Mouse (Mus musculus) midbrain, embryonic 12.5 days (tissue): ENCODE measurements at regions not wholly inside any gene's neighbourhood (a gene's known extent, or its start where the extent isn't known, plus 50 kb on each side); places are given as distances from the start of the nearest gene placed in this dataset.

Source experiments
- ATAC-seq: fragments of 200-750 bp; cut with Nextera tagmentation; 2 replicates; pipeline ENCODE4 v1.8.0; 2017; ENCODE audit warnings: low read depth, moderate TSS enrichment, moderate library complexity; ENCODE audit not compliant: low FRiP score
- H3K27ac ChIP-seq: fragments of 300-500 bp; sonication (generic); replicated peaks from 2 replicates; pipeline ENCODE4 v1.5.1; 2016; ENCODE audit warnings: mild to moderate bottlenecking
- H3K27me3 ChIP-seq: fragments of 300-500 bp; sonication (generic); 2 replicates; pipeline ENCODE4 v1.6.1; 2016; ENCODE audit warnings: mild to moderate bottlenecking
- H3K36me3 ChIP-seq: fragments of 300-500 bp; sonication (generic); 2 replicates; pipeline ENCODE4 v1.6.1; 2016
- H3K4me1 ChIP-seq: fragments of 300-500 bp; sonication (generic); 2 replicates; pipeline ENCODE4 v1.6.1; 2016
- H3K4me2 ChIP-seq: fragments of 300-500 bp; sonication (generic); replicated peaks from 2 replicates; pipeline ENCODE4 v1.6.1; 2016; ENCODE audit warnings: mild to moderate bottlenecking, moderate library complexity
- H3K4me3 ChIP-seq: fragments of 300-500 bp; sonication (generic); 2 replicates; pipeline ENCODE4 v1.5.1; 2016; ENCODE audit warnings: mild to moderate bottlenecking
- H3K9ac ChIP-seq: fragments of 300-500 bp; sonication (generic); replicated peaks from 2 replicates; pipeline ENCODE4 v1.6.1; 2016; ENCODE audit warnings: mild to moderate bottlenecking, moderate library complexity
- H3K9me3 ChIP-seq: fragments of 300-500 bp; sonication (generic); 2 replicates; pipeline ENCODE4 v1.6.1; 2016; ENCODE audit warnings: mild to moderate bottlenecking
- WGBS: fragments of 180-500 bp; shearing (Covaris S2); methylation state at CpG from one replicate; pipeline ENCODE4 v1.1.7; 2016; 5-methylcytosine and 5-hydroxymethylcytosine counted together

GRCm38 (mm10) chr15:60195070-60195469 is 178.7 kb upstream of the 4933412E24Rik start:
- Histone ChIP-seq H3K27ac (no peak overlapping the region), H3K36me3 (no peaks in the 10 kb centered on the region), H3K4me1 (no peaks in the 10 kb centered on the region), H3K4me3 (no peak overlapping the region), H3K4me2 (no peak overlapping the region), H3K9ac (no peak overlapping the region), H3K27me3 (no peaks in the 10 kb centered on the region), H3K9me3 (no peaks in the 10 kb centered on the region)
- no peak for ATAC-seq

DNA sequence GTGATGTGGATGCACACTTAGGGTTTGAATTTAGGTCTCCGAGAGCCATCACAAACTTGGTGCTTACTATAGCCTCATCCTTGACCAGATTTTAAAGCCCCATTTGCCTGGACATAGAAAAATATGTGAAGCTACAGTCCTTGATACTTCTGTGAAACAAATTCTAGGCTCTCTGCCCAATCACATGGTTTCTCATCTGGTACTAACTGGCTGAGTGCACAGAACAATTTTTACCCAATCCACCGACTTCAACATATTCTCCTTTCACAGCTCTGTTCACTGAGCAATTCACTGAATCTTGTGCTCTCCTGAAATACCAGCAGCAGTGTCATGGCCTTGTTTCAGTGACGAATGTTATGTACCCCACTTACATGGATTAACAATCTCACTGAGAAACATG is 176.7 kb upstream of the 4933412E24Rik start:
- Histone ChIP-seq H3K4me1 (no peaks in the 10 kb centered on the region), H3K4me3 (no peak overlapping the region), H3K27ac (no peak overlapping the region), H3K4me2 (no peak overlapping the region), H3K36me3 (no peaks in the 10 kb centered on the region), H3K27me3 (no peaks in the 10 kb centered on the region), H3K9ac (no peak overlapping the region), H3K9me3 (no peaks in the 10 kb centered on the region)
- 91% methylated on average over 3 of the region's 3 CpGs for WGBS
- no peak for ATAC-seq

GRCm38 (mm10) chr15:60187002-60187715 is 170.7 kb upstream of the 4933412E24Rik start:
- Histone ChIP-seq H3K4me1 (no peaks in the 10 kb centered on the region), H3K4me3 (no peak overlapping the region), H3K27me3 (no peaks in the 10 kb centered on the region), H3K27ac (no peak overlapping the region), H3K36me3 (no peaks in the 10 kb centered on the region), H3K9me3 (no peaks in the 10 kb centered on the region), H3K9ac (no peak overlapping the region), H3K4me2 (no peak overlapping the region)
- 57% methylated on average over 5 of the region's 5 CpGs for WGBS
- no peak for ATAC-seq

- H3K4me3 ChIP-seq, result no peak overlapping the region
- H3K27ac ChIP-seq, result no peak overlapping the region
- no peak for ATAC-seq
- H3K4me2 ChIP-seq, result no peak overlapping the region
- H3K4me1 ChIP-seq, result no peaks in the 10 kb centered on the region
- H3K9me3 ChIP-seq, result no peaks in the 10 kb centered on the region
- no peaks in the 10 kb centered on the region for H3K27me3 ChIP-seq
- 90% methylated on average over 6 of the region's 6 CpGs for WGBS
- no peak overlapping the region for H3K9ac ChIP-seq
- H3K36me3 ChIP-seq, result no peaks in the 10 kb centered on the region
Observed at GRCm38 (mm10) chr15:60141554-60142070, 125.2 kb upstream of the 4933412E24Rik start.

DNA sequence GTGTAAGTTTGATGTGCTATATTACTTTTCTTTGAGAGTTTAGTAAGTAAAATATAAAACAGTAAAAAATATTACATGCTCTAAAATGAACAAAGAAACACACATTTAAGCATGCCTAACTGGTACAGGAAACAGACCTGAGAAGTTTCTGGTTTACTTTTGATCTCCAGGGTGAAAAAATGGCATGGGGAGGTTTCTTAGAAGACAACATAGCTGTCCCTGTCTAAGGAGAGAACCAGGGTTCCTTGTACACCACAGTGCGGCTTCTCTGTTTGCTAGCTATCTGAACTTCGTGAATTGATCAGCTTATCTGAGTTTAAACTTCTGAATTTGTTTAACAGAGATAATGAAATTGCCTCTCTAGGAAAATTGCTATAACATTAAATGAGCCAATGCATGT is 120.3 kb upstream of the 4933412E24Rik start:
- H3K36me3 ChIP-seq, result no peaks in the 10 kb centered on the region
- no peaks in the 10 kb centered on the region for H3K27me3 ChIP-seq
- no peak overlapping the region for H3K4me3 ChIP-seq
- no peak overlapping the region for H3K4me2 ChIP-seq
- no peak for ATAC-seq
- H3K4me1 ChIP-seq, result no peaks in the 10 kb centered on the region
- 84% methylated on average over 2 of the region's 2 CpGs for WGBS
- no peak overlapping the region for H3K9ac ChIP-seq
- H3K9me3 ChIP-seq, result no peaks in the 10 kb centered on the region
- no peak overlapping the region for H3K27ac ChIP-seq

DNA sequence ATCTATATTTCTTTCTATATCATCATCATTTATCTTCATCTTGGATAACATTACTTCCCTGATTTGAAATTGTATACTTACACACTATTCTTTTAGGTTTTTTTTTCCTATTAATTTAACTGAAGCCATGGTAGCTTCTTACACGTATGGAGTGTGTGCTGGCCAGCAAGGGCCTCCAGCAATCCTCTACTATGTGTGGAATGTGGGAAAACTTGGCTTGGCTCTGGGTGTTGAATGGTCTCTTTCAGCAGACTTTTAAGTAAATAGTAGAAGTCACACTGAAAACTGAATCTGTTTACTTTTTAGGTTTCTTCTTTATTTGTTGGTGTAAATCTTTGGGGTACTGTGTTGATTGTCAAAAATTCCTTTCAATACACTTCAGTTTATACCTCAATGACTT is 118.1 kb upstream of the 4933412E24Rik start:
- 54% methylated on average over 1 of the region's 1 CpGs for WGBS
- Histone ChIP-seq H3K9me3 (no peaks in the 10 kb centered on the region), H3K27me3 (no peaks in the 10 kb centered on the region), H3K4me2 (no peak overlapping the region), H3K4me1 (no peaks in the 10 kb centered on the region), H3K4me3 (no peak overlapping the region), H3K27ac (no peak overlapping the region), H3K9ac (no peak overlapping the region), H3K36me3 (no peaks in the 10 kb centered on the region)
- ATAC-seq, result no peak

GRCm38 (mm10) chr15:60132701-60133100 is 116.3 kb upstream of the 4933412E24Rik start:
- ATAC-seq, result no peak
- no peaks in the 10 kb centered on the region for H3K4me1 ChIP-seq
- 81% methylated on average over 3 of the region's 3 CpGs for WGBS
- H3K4me2 ChIP-seq, result no peak overlapping the region
- H3K4me3 ChIP-seq, result no peak overlapping the region
- H3K27me3 ChIP-seq, result no peaks in the 10 kb centered on the region
- H3K9me3 ChIP-seq, result no peaks in the 10 kb centered on the region
- no peak overlapping the region for H3K27ac ChIP-seq
- H3K36me3 ChIP-seq, result no peaks in the 10 kb centered on the region
- H3K9ac ChIP-seq, result no peak overlapping the region

DNA sequence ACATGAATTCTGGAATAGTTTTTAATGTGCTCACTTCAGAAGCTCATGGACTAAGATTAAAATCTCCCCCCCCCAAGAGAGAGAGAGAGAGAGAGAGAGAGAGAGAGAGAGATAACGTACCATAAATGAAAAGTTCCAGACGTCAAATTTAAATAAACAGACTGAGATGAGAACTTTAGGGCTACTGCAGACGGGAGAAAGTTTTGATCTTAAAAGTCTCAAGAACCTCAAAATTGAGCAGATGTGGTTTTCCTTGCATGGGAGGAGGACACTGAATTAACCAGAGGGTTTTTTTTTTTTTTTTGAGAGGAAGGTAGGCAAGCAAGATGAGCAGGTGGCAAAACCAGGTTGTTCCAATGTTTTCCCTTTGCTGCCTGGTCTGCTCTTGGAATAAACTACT is 108.0 kb upstream of the 4933412E24Rik start:
- H3K36me3 ChIP-seq, result no peaks in the 10 kb centered on the region
- no peak for ATAC-seq
- no peak overlapping the region for H3K27ac ChIP-seq
- no peak overlapping the region for H3K4me2 ChIP-seq
- WGBS, result 92% methylated on average over 3 of the region's 3 CpGs
- no peak overlapping the region for H3K9ac ChIP-seq
- H3K4me1 ChIP-seq, result no peaks in the 10 kb centered on the region
- no peaks in the 10 kb centered on the region for H3K27me3 ChIP-seq
- no peak overlapping the region for H3K4me3 ChIP-seq
- H3K9me3 ChIP-seq, result no peaks in the 10 kb centered on the region

GRCm38 (mm10) chr15:60119926-60120325 is 103.5 kb upstream of the 4933412E24Rik start:
- H3K27ac ChIP-seq, result no peak overlapping the region
- ATAC-seq, result no peak
- 100% methylated on average over 1 of the region's 1 CpGs for WGBS
- H3K4me1 ChIP-seq, result no peaks in the 10 kb centered on the region
- H3K9me3 ChIP-seq, result no peaks in the 10 kb centered on the region
- no peak overlapping the region for H3K4me3 ChIP-seq
- no peaks in the 10 kb centered on the region for H3K27me3 ChIP-seq
- H3K36me3 ChIP-seq, result no peaks in the 10 kb centered on the region
- no peak overlapping the region for H3K4me2 ChIP-seq
- no peak overlapping the region for H3K9ac ChIP-seq

GRCm38 (mm10) chr15:60111885-60112284 is 95.5 kb upstream of the 4933412E24Rik start:
- whole genome bisulfite sequencing, result 86% methylated on average over 3 of the region's 3 CpGs
- Histone ChIP-seq H3K4me2 (no peak overlapping the region), H3K27me3 (no peaks in the 10 kb centered on the region), H3K4me3 (no peak overlapping the region), H3K36me3 (no peaks in the 10 kb centered on the region), H3K9me3 (no peaks in the 10 kb centered on the region), H3K9ac (no peak overlapping the region), H3K27ac (no peak overlapping the region), H3K4me1 (no peaks in the 10 kb centered on the region)
- no peak for ATAC-seq

- 81% methylated on average over 4 of the region's 4 CpGs for WGBS
- Histone ChIP-seq H3K27ac (no peak overlapping the region), H3K4me3 (no peak overlapping the region), H3K9me3 (no peaks in the 10 kb centered on the region), H3K9ac (no peak overlapping the region), H3K36me3 (no peaks in the 10 kb centered on the region), H3K4me1 (no peaks in the 10 kb centered on the region), H3K4me2 (no peak overlapping the region), H3K27me3 (no peaks in the 10 kb centered on the region)
- ATAC-seq, result no peak
Observed at GRCm38 (mm10) chr15:60111046-60111445, 94.6 kb upstream of the 4933412E24Rik start.

GRCm38 (mm10) chr15:60104126-60104525 is 87.7 kb upstream of the 4933412E24Rik start:
- H3K4me1 ChIP-seq, result no peaks in the 10 kb centered on the region
- H3K9me3 ChIP-seq, result no peaks in the 10 kb centered on the region
- no peaks in the 10 kb centered on the region for H3K27me3 ChIP-seq
- H3K4me3 ChIP-seq, result no peak overlapping the region
- no peak overlapping the region for H3K9ac ChIP-seq
- WGBS, result 93% methylated on average over 2 of the region's 2 CpGs
- H3K4me2 ChIP-seq, result no peak overlapping the region
- no peak for ATAC-seq
- no peaks in the 10 kb centered on the region for H3K36me3 ChIP-seq
- H3K27ac ChIP-seq, result no peak overlapping the region
